Mouse (Mus musculus) intestine, postnatal 0 days (tissue): ENCODE results near the gene Avpr1b. TPM values are rescaled to one million over a fixed set of nuclear protein-coding genes. Genes with fewer than 3 reads are reported as not detected.
"Not testable (repeated sequence)": the region's sequence is repeated elsewhere in the genome, so short reads cannot be mapped to it uniquely, and the experiment has no call there.

Experiments used
- ATAC-seq: fragments of 200-750 bp; cut with Nextera tagmentation; 2 replicates; pipeline ENCODE4 v1.8.0; 2017; ENCODE audit warnings: mild to moderate bottlenecking, moderate TSS enrichment, moderate library complexity
- H3K27ac ChIP-seq: fragments of 300-500 bp; sonication (generic); 2 replicates; pipeline ENCODE4 v1.5.1; 2014; ENCODE audit warnings: mild to moderate bottlenecking, low read depth, low read length, moderate library complexity
- H3K27me3 ChIP-seq: fragments of 300-500 bp; sonication (generic); replicated peaks from 2 replicates; pipeline ENCODE4 v1.6.1; 2014; ENCODE audit warnings: low read length, mixed read lengths; ENCODE audit not compliant: control insufficient read depth, insufficient read depth
- H3K36me3 ChIP-seq: fragments of 300-500 bp; sonication (generic); 2 replicates; pipeline ENCODE4 v1.6.1; 2014; ENCODE audit warnings: mild to moderate bottlenecking, moderate library complexity; ENCODE audit not compliant: control insufficient read depth, insufficient read depth
- H3K4me1 ChIP-seq: fragments of 300-500 bp; sonication (generic); replicated peaks from 2 replicates; pipeline ENCODE4 v1.6.1; 2014; ENCODE audit warnings: antibody characterized with exemption, low read length, mixed read lengths; ENCODE audit not compliant: control insufficient read depth, insufficient read depth
- H3K4me2 ChIP-seq: fragments of 300-500 bp; sonication (generic); replicated peaks from 2 replicates; pipeline ENCODE4 v1.6.1; 2014; ENCODE audit warnings: low read depth, mild to moderate bottlenecking, moderate library complexity
- H3K4me3 ChIP-seq: fragments of 300-500 bp; sonication (generic); 2 replicates; pipeline ENCODE4 v1.5.1; 2014; ENCODE audit warnings: low read depth, low read length
- H3K9ac ChIP-seq: fragments of 300-500 bp; sonication (generic); 2 replicates; pipeline ENCODE4 v1.6.1; 2014; ENCODE audit warnings: mild to moderate bottlenecking, low read depth, low read length
- H3K9me3 ChIP-seq: fragments of 300-500 bp; sonication (generic); 2 replicates; pipeline ENCODE4 v1.6.1; 2016; ENCODE audit warnings: mixed run types; ENCODE audit not compliant: control insufficient read depth
- CTCF ChIP-seq: sonication (generic); IDR thresholded peaks from 2 replicates; pipeline ENCODE4 v1.5.1; 2016; ENCODE audit warnings: low read depth, mild to moderate bottlenecking, control low read depth, antibody characterized with exemption, moderate library complexity
- WGBS: fragments of 180-500 bp; shearing (Covaris S2); extraction: QIAGEN DNeasy Blood & Tissue Kit; methylation state at CpG from one replicate; pipeline ENCODE4 v1.1.7; 2014; 5-methylcytosine and 5-hydroxymethylcytosine counted together
- polyA plus RNA-seq: library from polyadenylated mRNA; unstranded; fragments of >200 nt; fragmentation: Nextera tagmentation; extraction: Ambion mirVana; gene quantifications from 2 replicates; pipeline ENCODE4 v1.2.1, GENCODE M21; 2015

Avpr1b gene
- polyA plus RNA-seq, 1 experiment from 2014 or later, result not detected

DNA sequence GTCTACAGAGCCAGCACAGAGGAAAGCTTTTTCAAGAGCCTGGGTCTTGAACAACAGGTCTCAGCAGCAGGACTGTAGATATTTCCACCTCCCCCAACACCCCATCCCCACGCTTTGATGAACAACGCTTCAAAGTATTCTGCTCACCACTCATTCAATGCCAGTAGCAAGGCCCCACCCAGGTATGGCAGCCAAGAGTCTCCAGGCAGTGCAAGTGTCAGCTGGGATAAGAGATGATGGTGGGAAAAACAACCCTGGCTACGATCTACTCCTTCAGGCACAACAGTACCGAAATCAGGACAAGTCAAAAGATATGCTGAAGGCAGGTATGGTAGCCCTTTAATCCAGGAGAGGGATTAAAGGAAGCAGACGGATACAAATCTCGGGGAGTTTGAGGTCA, 27.2 kb downstream of the Avpr1b start:
- H3K36me3 ChIP-seq, result no peaks in the 10 kb centered on the region
- no peak overlapping the region for H3K9ac ChIP-seq
- H3K4me1 ChIP-seq, result no peaks in the 10 kb centered on the region
- no peak for ATAC-seq
- no peak overlapping the region for H3K4me2 ChIP-seq
- no peaks in the 10 kb centered on the region for H3K9me3 ChIP-seq
- no peak overlapping the region for H3K4me3 ChIP-seq
- 88% methylated on average over 6 of the region's 6 CpGs for WGBS
- no peaks in the 10 kb centered on the region for H3K27me3 ChIP-seq
- no peak for TF ChIP-seq CTCF
- H3K27ac ChIP-seq, result no peak overlapping the region

DNA sequence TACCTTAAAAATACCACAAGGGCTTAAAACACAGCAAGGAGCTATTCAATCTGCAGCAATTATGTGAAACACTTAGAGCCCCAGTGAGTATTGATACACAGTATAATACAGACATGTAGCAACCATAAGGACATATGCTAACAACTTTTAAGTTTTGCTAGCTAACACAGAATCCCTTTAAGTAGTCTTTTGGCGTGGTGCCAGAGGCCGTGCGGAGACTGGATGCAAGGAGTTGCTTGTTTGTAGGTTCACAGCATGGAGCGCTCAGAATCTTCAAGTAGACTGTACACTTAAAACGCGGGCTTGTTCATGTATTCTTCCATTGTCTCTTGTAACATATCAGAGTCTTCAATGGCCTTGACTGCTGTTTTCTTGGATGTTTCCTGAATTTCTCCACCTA, 33.2 kb downstream of the Avpr1b start:
- not testable (repeated sequence) for H3K4me3 ChIP-seq, H3K27me3 ChIP-seq, H3K9me3 ChIP-seq, H3K4me2 ChIP-seq, H3K9ac ChIP-seq, H3K27ac ChIP-seq, H3K36me3 ChIP-seq, ATAC-seq, H3K4me1 ChIP-seq
- WGBS, result 69% methylated on average over 6 of the region's 6 CpGs

DNA sequence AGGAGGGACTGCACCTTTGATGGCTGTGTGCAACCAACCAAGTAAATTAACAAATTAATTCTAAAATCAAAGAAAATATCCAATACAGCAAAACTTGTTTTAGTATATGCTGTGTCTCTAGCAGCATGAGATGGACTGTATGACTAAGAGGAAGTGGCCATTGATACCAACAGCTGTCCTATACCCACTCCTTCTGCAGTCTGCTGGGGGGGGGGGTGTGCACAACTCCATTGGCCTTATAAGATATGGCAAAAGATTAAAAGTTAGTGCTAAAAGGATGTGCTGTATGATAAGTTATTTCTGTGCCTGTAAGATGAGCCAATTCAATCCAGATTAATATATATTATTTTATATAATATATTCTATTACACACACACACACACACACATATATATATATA, 35.5 kb downstream of the Avpr1b start:
- H3K4me1 ChIP-seq, result no peaks in the 10 kb centered on the region
- no peaks in the 10 kb centered on the region for H3K9me3 ChIP-seq
- TF ChIP-seq CTCF, result no peak
- no peak overlapping the region for H3K27ac ChIP-seq
- no peaks in the 10 kb centered on the region for H3K36me3 ChIP-seq
- no peak overlapping the region for H3K4me2 ChIP-seq
- H3K9ac ChIP-seq, result no peak overlapping the region
- no peaks in the 10 kb centered on the region for H3K27me3 ChIP-seq
- ATAC-seq, result no peak
- H3K4me3 ChIP-seq, result no peak overlapping the region

DNA sequence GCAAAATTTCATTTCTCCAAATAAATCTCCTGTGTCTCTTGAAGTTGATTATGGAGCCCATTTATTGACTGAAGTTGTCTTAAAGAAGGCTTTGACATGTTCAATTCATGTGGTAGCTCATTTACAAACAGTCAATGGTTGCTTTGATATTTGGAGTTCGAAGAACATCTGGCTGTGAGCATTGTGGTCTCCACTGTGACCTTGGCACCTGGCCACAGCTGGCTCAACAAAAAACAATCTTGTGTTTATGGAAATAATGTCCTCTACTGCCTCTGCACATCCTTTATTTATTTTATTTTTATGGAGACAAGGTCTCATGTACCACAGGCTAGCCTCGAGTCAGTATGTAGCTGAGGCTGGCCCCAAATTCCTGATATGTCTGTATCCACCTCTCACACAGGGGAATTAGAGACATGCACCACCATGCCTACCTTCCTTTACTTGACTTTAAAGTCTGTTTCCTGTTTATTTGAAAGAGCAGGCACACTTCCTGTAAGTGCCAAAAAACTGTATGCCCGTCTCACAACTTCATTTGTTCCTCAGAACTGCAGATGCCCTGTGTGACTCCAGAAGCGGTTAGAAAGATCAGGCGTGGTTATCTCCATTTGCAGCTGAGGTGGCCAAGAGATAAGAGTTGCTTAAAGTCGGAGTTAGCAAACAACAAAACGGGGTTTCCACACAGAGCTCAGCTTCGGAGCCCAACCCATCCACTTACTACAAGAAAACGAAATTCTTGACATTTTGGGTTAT, 38.9 kb downstream of the Avpr1b start, which contains the start of gene Ctse:
Ctse (plus strand) TSS at position 516 of the 750 bp plus-strand sequence.
- H3K4me2 ChIP-seq, result no peak within 1 kb of the TSS
- H3K9ac ChIP-seq, result no peak within 1 kb of the TSS
- no peaks in the 10 kb centered on the region for H3K27me3 ChIP-seq
- no peaks in the 10 kb centered on the region for H3K9me3 ChIP-seq
- no peak within 1 kb of the TSS for H3K27ac ChIP-seq
- WGBS, result 31% methylated on average over 9 of the region's 9 CpGs
- H3K4me1 ChIP-seq, result no peaks in the 10 kb centered on the region
- no peaks in the 10 kb centered on the region for H3K36me3 ChIP-seq
- H3K4me3 ChIP-seq, result no peak within 1 kb of the TSS
- no peak for TF ChIP-seq CTCF
- ATAC-seq, result no peak

DNA sequence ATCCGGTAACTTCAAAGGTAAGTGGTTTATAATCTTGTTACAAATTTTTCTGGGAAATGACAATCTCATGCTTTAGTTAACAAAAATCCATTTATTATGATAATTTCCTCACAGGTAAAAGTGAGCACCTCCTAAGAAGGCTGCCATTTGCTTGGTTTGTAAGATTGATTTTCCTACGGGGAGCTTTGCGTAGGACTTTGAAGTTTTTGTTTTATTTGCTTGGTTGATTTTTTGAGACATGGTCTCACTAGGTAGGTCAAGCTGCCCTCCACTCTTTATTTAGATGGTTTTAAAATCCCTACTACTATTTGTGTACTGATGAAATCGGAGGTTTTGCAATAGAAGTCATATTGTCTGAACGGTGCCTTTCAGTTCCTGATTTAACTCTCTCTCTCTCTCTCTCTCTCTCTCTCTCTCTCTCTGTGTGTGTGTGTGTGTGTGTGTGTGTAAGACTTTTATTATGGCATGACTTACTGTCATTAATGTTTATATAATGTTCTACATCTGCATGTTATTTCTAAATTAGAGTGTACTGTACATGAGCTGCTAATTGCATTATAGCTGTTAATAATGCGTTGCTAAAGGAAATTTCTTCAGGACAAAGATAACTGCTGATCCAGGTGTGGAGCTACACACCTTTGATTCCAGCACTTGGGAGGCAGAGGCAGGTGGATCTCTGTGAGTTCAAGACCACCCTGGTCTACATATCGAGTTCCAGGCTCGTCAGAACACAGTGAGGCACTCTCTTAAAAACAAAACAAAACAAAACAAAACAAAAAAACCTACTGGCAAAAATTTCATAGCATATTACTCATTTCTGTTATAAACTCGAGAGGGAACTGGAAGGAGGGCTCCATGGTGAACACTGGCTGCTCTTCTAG, 39.7 kb downstream of the Avpr1b start:
- H3K27ac ChIP-seq, result no peak overlapping the region
- TF ChIP-seq CTCF, result no peak

DNA sequence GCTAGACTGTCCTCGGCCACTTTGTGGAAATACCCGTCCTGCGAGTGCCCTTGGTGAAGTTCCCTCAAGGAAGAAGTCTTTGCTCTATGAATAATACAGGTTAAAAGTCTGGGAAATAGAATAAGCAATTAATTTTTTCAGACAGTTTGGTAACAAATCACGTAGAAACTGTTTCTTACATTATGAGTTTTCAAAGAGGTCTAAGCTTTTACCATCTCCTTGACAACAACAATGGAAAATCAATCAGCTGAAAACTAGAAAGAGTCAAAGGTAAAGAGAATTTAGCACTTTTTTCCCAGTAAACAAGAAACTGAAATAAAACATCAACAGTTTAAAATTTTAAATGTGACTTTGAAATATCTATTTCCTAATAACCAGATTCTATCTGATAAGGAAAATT, 41.0 kb downstream of the Avpr1b start:
- H3K4me1 ChIP-seq, result no peaks in the 10 kb centered on the region
- no peak overlapping the region for H3K4me2 ChIP-seq
- no peak for TF ChIP-seq CTCF
- ATAC-seq, result no peak
- H3K9ac ChIP-seq, result no peak overlapping the region
- 78% methylated on average over 4 of the region's 4 CpGs for WGBS
- H3K27me3 ChIP-seq, result no peaks in the 10 kb centered on the region
- no peaks in the 10 kb centered on the region for H3K36me3 ChIP-seq
- H3K9me3 ChIP-seq, result no peaks in the 10 kb centered on the region
- H3K4me3 ChIP-seq, result no peak overlapping the region
- no peak overlapping the region for H3K27ac ChIP-seq

More for the DNA sequence above, 39.7 kb downstream of the Avpr1b start:
- Histone ChIP-seq H3K27me3 (no peaks in the 10 kb centered on the region), H3K36me3 (no peaks in the 10 kb centered on the region), H3K9me3 (no peaks in the 10 kb centered on the region), H3K4me2 (no peak overlapping the region), H3K9ac (no peak overlapping the region), H3K4me1 (no peaks in the 10 kb centered on the region), H3K4me3 (no peak overlapping the region)
- WGBS, result 58% methylated on average over 9 of the region's 9 CpGs
- no peak for ATAC-seq
